In the genomic region with DNA sequence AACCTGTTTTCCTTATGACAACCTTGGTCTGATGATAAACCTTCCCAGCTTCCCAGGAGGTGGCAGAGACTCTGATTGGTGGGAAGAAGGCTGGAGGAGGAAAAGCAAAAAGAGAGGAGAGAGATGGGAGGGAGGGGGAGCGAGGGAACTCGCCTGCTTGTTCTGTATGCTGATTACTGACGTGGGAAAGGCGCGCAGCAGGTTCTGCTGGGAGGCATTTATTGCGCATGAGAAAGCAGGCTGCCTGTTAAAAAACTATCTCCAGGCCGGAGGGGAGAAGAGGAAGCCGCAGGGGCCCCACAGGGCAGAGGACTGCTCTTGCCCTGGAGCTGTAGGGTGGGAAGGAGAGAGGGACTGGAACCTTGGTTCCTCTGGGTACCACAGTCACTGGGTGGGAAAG, we compare ENCODE assay signal across 7 mouse cellular contexts. TPM values are rescaled to one million over a fixed set of nuclear protein-coding genes. Genes with fewer than 3 reads are reported as not detected.
DNase-seq lines count a peak whose midpoint lies in the region; ATAC-seq and TF ChIP-seq lines count a peak whose summit lies in the region.

No protein-coding gene starts in this region.

- TF ChIP-seq EP300 in liver, embryonic 14.5 days (IDR thresholded peaks at IDR 0.05; ENCODE audit: low read depth) = no peak

- H3K9ac ChIP-seq in liver, embryonic 14.5 days (replicated peaks) = no peak overlapping the region

- peak overlapping the region; percentile 3; the same call in 1 of the 2 replicates for H3K4me3 ChIP-seq in hindbrain, embryonic 10.5 days
- H3K4me3 ChIP-seq in liver, embryonic 14.5 days (ENCODE audit: insufficient read depth in 1 of 2, low read depth in 2 of 2, low read length in 2 of 2) = no peak overlapping the region

- peak overlapping the region; percentile 76 for H3K27ac ChIP-seq in hindbrain, embryonic 10.5 days
- no peak overlapping the region for H3K27ac ChIP-seq in liver, embryonic 14.5 days

- no peak for TF ChIP-seq POLR2A in brain, embryonic 14.5 days (IDR thresholded peaks at IDR 0.05; ENCODE audit: borderline replicate concordance, extremely low read depth, insufficient read depth, insufficient read length, poor library complexity, severe bottlenecking)

- peak; percentile 90 for DNase-seq in brain, embryonic 14.5 days (ENCODE audit: low read depth)
- DNase-seq in cerebellum, postnatal 10 days = peak; percentile 72 to 76
- peak; percentile 50 for DNase-seq in hindbrain, embryonic 10.5 days (ENCODE audit: low spot score)
- no peak for DNase-seq in liver, embryonic 14.5 days (ENCODE audit: low read depth in 3 of 3, low spot score in 3 of 3)
- DNase-seq in right cerebral cortex, postnatal 14 days = peak; percentile 61
- DNase-seq in heart, postnatal 14 days = no peak
- DNase-seq in ovary, postnatal 14 days (ENCODE audit: low spot score) = no peak

- H3K36me3 ChIP-seq in hindbrain, embryonic 10.5 days = no peaks in the 10 kb centered on the region
- no peaks in the 10 kb centered on the region for H3K36me3 ChIP-seq in liver, embryonic 14.5 days (replicated peaks; ENCODE audit: control insufficient read depth, insufficient read depth, low read depth)

- H3K4me1 ChIP-seq in hindbrain, embryonic 10.5 days (replicated peaks) = peaks cover 96% of the 10 kb centered on the region
- H3K4me1 ChIP-seq in liver, embryonic 14.5 days (replicated peaks; ENCODE audit: control insufficient read depth in 2 of 2, insufficient read depth in 2 of 2, low read length in 1 of 2) = peaks cover 44 to 72% of the 10 kb centered on the region in 2 experiments

- WGBS in hindbrain, embryonic 10.5 days = 5% methylated on average over 8 of the region's 8 CpGs
- WGBS in liver, embryonic 14.5 days (ENCODE audit: insufficient replicate concordance) = 7% methylated on average over 8 of the region's 8 CpGs

- intact Hi-C loops in heart, postnatal 14 days (cut with DNase I) = no loop called here

- ATAC-seq in liver, embryonic 14.5 days (ENCODE audit: insufficient read depth) = no peak

- H3K27me3 ChIP-seq in hindbrain, embryonic 10.5 days (ENCODE audit: insufficient read depth, poor library complexity, severe bottlenecking) = peaks cover 46% of the 10 kb centered on the region
- H3K27me3 ChIP-seq in liver, embryonic 14.5 days (ENCODE audit: control insufficient read depth, insufficient read depth, low read length) = no peaks in the 10 kb centered on the region

- peak overlapping the region; percentile 43 for H3K4me2 ChIP-seq in liver, embryonic 14.5 days (ENCODE audit: low read depth)

- H3K9me3 ChIP-seq in hindbrain, embryonic 10.5 days = no peaks in the 10 kb centered on the region
- no peaks in the 10 kb centered on the region for H3K9me3 ChIP-seq in liver, embryonic 14.5 days (ENCODE audit: control insufficient read depth, low read length)

- TF ChIP-seq CTCF in brain, embryonic 14.5 days (IDR thresholded peaks at IDR 0.05; ENCODE audit: borderline replicate concordance, extremely low read depth, insufficient read depth, insufficient read length) = no peak
- no peak for TF ChIP-seq CTCF in liver, embryonic 14.5 days (IDR thresholded peaks at IDR 0.05; ENCODE audit: low read depth)

RNA-seq across cellular contexts. Expression of a gene that starts 20.8 kb away (rescaled TPM):
- polyA plus RNA-seq in brain, embryonic 14.5 days (2012; rRNA removed) = 9.0 and 9.2 TPM in 2 replicates
- 2.1 and 3.6 TPM in 2 replicates for polyA plus RNA-seq in hindbrain, embryonic 10.5 days (2016; fragmentation: Nextera tagmentation; extraction: Ambion mirVana)
- 0.11 and 0.23 TPM in 2 replicates for polyA plus RNA-seq in liver, embryonic 14.5 days (2012; rRNA removed)
- not detected in 2 replicates for polyA plus RNA-seq in liver, embryonic 14.5 days (2014; fragmentation: Nextera tagmentation; extraction: Ambion mirVana)
- total RNA-seq in heart, postnatal 14 days (2021) = under 1 TPM; 0.17 to 0.55 TPM

RNA-seq across cellular contexts. Expression of a gene that starts 34.2 kb away (rescaled TPM):
- 3.1 and 8.2 TPM in 2 replicates for polyA plus RNA-seq in brain, embryonic 14.5 days (2012; rRNA removed)
- polyA plus RNA-seq in hindbrain, embryonic 10.5 days (2016; fragmentation: Nextera tagmentation; extraction: Ambion mirVana) = 0.71 and 1.7 TPM in 2 replicates
- polyA plus RNA-seq in liver, embryonic 14.5 days (2012; rRNA removed) = 1.6 and 1.7 TPM in 2 replicates
- 1.9 and 2.1 TPM in 2 replicates for polyA plus RNA-seq in liver, embryonic 14.5 days (2014; fragmentation: Nextera tagmentation; extraction: Ambion mirVana)
- total RNA-seq in heart, postnatal 14 days (2021) = 10 to 100 TPM; 25.0 to 29.5 TPM

Comparison
In these comparisons a context has a peak if more than half of its experiments do, and no peak if none do; other contexts are left out.
1. DNase-seq: peak in brain, embryonic 14.5 days (single experiment), cerebellum, postnatal 10 days (2 of 2), hindbrain, embryonic 10.5 days (single experiment) and right cerebral cortex, postnatal 14 days (single experiment); none in liver, embryonic 14.5 days (0 of 3), heart, postnatal 14 days (0 of 2) and ovary, postnatal 14 days (single experiment).